Mouse (Mus musculus) stomach, postnatal 0 days (tissue): Measurements from ENCODE around the gene Fam118b.
A peak's percentile ranks its signal among the peaks of the same experiment; 100 is the strongest.

Experiments
- CTCF ChIP-seq: IDR thresholded peaks from 2 replicates; pipeline ENCODE4 v1.5.1; 2016; ENCODE audit warnings: antibody characterized with exemption, low read depth, mild to moderate bottlenecking, moderate library complexity
- EP300 ChIP-seq: optimal IDR thresholded peaks from 2 replicates; pipeline ENCODE3; 2016; ENCODE audit warnings: antibody characterized with exemption

DNA sequence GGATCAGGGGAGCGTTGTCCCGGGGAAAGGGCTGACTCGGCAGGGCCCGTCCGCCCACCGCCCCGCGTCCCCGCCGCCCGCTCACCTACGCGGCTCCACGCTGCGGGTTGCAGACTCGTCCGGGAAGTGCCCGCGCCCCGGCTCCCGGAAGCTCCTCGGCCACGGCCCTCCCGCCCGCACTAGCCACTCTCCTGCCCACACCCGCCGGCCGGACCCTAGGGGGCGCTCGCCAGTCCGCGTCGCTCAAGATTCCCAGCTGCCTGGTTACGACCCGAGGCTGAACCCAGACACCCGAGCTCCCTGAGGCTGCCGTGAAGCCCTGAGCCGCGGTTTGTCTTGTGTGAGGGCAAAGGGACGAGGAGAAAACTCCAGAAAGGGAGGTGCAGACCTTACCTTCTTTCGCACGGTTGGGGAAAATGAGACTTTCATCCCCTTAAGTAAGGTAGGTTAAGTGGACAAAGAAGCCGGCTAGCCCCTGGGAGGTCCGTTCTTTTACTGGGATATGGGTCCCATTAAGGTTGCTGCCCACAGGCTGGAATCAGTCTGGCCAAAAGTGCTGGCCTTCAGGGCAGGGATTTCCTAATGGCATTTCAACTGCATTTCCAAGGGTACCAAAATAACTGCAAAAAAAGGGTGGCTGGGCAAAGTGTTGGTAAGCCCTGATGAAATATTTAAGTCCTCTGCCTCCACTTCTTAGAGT lies 67.7 kb downstream of the Fam118b start, which contains the start of the genes Srpr and Tirap:
- TF ChIP-seq CTCF (peak; percentile 88), EP300 (no peak)
